Mouse (Mus musculus) yolk sac, embryonic 10.5 days (tissue): ENCODE results near the gene Dpy19l1.
A peak's percentile ranks its signal among the peaks of the same experiment; 100 is the strongest.

Experiments
- DNase-seq: peaks from one replicate; pipeline ENCODE4 v3.0.0-alpha.2; 2017; ENCODE audit warnings: low spot score

Dpy19l1 gene

GRCm38 (mm10) chr9:24503067-24503857 is at the start of gene Dpy19l1:
Gene Dpy19l1, minus strand, starts transcription at chr9:24503140.
- peak; percentile 91 for DNase-seq

GRCm38 (mm10) chr9:24538159-24538558 is 35.2 kb upstream of the Dpy19l1 start:
- DNase-seq: no peak

- peak; percentile 15 for DNase-seq
These were observed 13.7 kb upstream of the Dpy19l1 start for GRCm38 (mm10) chr9:24516575-24517139.

GRCm38 (mm10) chr9:24514078-24514469 is 11.1 kb upstream of the Dpy19l1 start:
- no peak for DNase-seq

- no peak for DNase-seq
These were observed 10.5 kb upstream of the Dpy19l1 start for GRCm38 (mm10) chr9:24513290-24514077.

GRCm38 (mm10) chr9:24512121-24512539 is 9.2 kb upstream of the Dpy19l1 start:
- DNase-seq: no peak

GRCm38 (mm10) chr9:24511371-24512120 is 8.6 kb upstream of the Dpy19l1 start:
- no peak for DNase-seq

GRCm38 (mm10) chr9:24508880-24509279 is 5.9 kb upstream of the Dpy19l1 start:
- no peak for DNase-seq

GRCm38 (mm10) chr9:24506510-24506909 is 3.6 kb upstream of the Dpy19l1 start:
- DNase-seq: no peak

- DNase-seq: no peak
These were observed 2.2 kb upstream of the Dpy19l1 start for GRCm38 (mm10) chr9:24505017-24505763.

GRCm38 (mm10) chr9:24504381-24504780 is 1.4 kb upstream of the Dpy19l1 start:
- no peak for DNase-seq

GRCm38 (mm10) chr9:24503858-24504219 is 899 bp upstream of the Dpy19l1 start:
- DNase-seq: no peak

- no peak for DNase-seq
These were observed 352 bp downstream of the Dpy19l1 start for GRCm38 (mm10) chr9:24502571-24503004.

GRCm38 (mm10) chr9:24501618-24502017 is 1.3 kb downstream of the Dpy19l1 start:
- DNase-seq: no peak

GRCm38 (mm10) chr9:24496226-24496625 is 6.7 kb downstream of the Dpy19l1 start:
- no peak for DNase-seq

GRCm38 (mm10) chr9:24490516-24490915 is 12.4 kb downstream of the Dpy19l1 start:
- no peak for DNase-seq

GRCm38 (mm10) chr9:24488425-24489104 is 14.4 kb downstream of the Dpy19l1 start:
- DNase-seq: no peak

- no peak for DNase-seq
These were observed 20.6 kb downstream of the Dpy19l1 start for GRCm38 (mm10) chr9:24482375-24482774.

- no peak for DNase-seq
These were observed 25.7 kb downstream of the Dpy19l1 start for GRCm38 (mm10) chr9:24477251-24477650.

GRCm38 (mm10) chr9:24473824-24474223 is 29.1 kb downstream of the Dpy19l1 start:
- no peak for DNase-seq

- no peak for DNase-seq
These were observed 30.4 kb downstream of the Dpy19l1 start for GRCm38 (mm10) chr9:24472514-24472913.
